Mouse (Mus musculus): ENCODE results near the gene Psmd3. TPM values are rescaled to one million over a fixed set of nuclear protein-coding genes. Genes with fewer than 3 reads are reported as not detected.
"Not testable (repeated sequence)": the region's sequence is repeated elsewhere in the genome, so short reads cannot be mapped to it uniquely, and the experiment has no call there.

Psmd3 gene
- polyA plus RNA-seq, 1 experiment from 2014 or later, result 149 TPM

GRCm38 (mm10) chr11:98680595-98680994 is 1.8 kb upstream of the Psmd3 start:
- not testable (repeated sequence) for ATAC-seq (replicated peaks; ENCODE audit: low FRiP score, low TSS enrichment, low read depth); H3K4me2 ChIP-seq (ENCODE audit: low read length); DNase-seq (ENCODE audit: low spot score); H3K9me3 ChIP-seq (ENCODE audit: control insufficient read depth, low read length); H3K4me3 ChIP-seq (ENCODE audit: low read depth, low read length); H3K27ac ChIP-seq (ENCODE audit: low read depth); H3K27me3 ChIP-seq (replicated peaks; ENCODE audit: control insufficient read depth, insufficient read depth, low read length); H3K36me3 ChIP-seq (ENCODE audit: control insufficient read depth, insufficient read depth, low read length); H3K9ac ChIP-seq (ENCODE audit: low read length)
- 81% methylated on average over 4 of the region's 4 CpGs for WGBS
- peaks cover 16% of the 10 kb centered on the region for H3K4me1 ChIP-seq (replicated peaks; ENCODE audit: control insufficient read depth, insufficient read depth, low read length)

- H3K4me2 ChIP-seq (ENCODE audit: low read length), result peak overlapping the region; percentile 59
- no peaks in the 10 kb centered on the region for H3K9me3 ChIP-seq (ENCODE audit: control insufficient read depth, low read length)
- no peak for DNase-seq (ENCODE audit: low spot score)
- no peaks in the 10 kb centered on the region for H3K27me3 ChIP-seq (replicated peaks; ENCODE audit: control insufficient read depth, insufficient read depth, low read length)
- H3K27ac ChIP-seq (ENCODE audit: low read depth), result no peak overlapping the region
- ATAC-seq (replicated peaks; ENCODE audit: low FRiP score, low TSS enrichment, low read depth), result no peak
- H3K36me3 ChIP-seq (ENCODE audit: control insufficient read depth, insufficient read depth, low read length), result peaks cover 12% of the 10 kb centered on the region
- no peak overlapping the region for H3K4me3 ChIP-seq (ENCODE audit: low read depth, low read length)
- peaks cover 16% of the 10 kb centered on the region for H3K4me1 ChIP-seq (replicated peaks; ENCODE audit: control insufficient read depth, insufficient read depth, low read length)
- no peak overlapping the region for H3K9ac ChIP-seq (ENCODE audit: low read length)
- 80% methylated on average over 4 of the region's 4 CpGs for WGBS
These were observed 1.2 kb upstream of the Psmd3 start for GRCm38 (mm10) chr11:98681186-98681585.

GRCm38 (mm10) chr11:98682811-98683210 is 457 bp downstream of the Psmd3 start:
- whole genome bisulfite sequencing, result 0% methylated on average over 23 of the region's 23 CpGs
- H3K4me1 ChIP-seq (replicated peaks; ENCODE audit: control insufficient read depth, insufficient read depth, low read length), result peaks cover 16% of the 10 kb centered on the region

GRCm38 (mm10) chr11:98685642-98686041 is 3.3 kb downstream of the Psmd3 start:
- no peak for ATAC-seq (replicated peaks; ENCODE audit: low FRiP score, low TSS enrichment, low read depth)
- H3K4me1 ChIP-seq (replicated peaks; ENCODE audit: control insufficient read depth, insufficient read depth, low read length), result peaks cover 14% of the 10 kb centered on the region
- no peak overlapping the region for H3K4me2 ChIP-seq (ENCODE audit: low read length)
- 90% methylated on average over 9 of the region's 9 CpGs for WGBS
- H3K27me3 ChIP-seq (replicated peaks; ENCODE audit: control insufficient read depth, insufficient read depth, low read length), result no peaks in the 10 kb centered on the region
- H3K9ac ChIP-seq (ENCODE audit: low read length), result no peak overlapping the region
- no peak for DNase-seq (ENCODE audit: low spot score)
- H3K9me3 ChIP-seq (ENCODE audit: control insufficient read depth, low read length), result no peaks in the 10 kb centered on the region
- no peak overlapping the region for H3K4me3 ChIP-seq (ENCODE audit: low read depth, low read length)
- no peak overlapping the region for H3K27ac ChIP-seq (ENCODE audit: low read depth)
- H3K36me3 ChIP-seq (ENCODE audit: control insufficient read depth, insufficient read depth, low read length), result peaks cover 51% of the 10 kb centered on the region

More at GRCm38 (mm10) chr11:98682811-98683210, 457 bp downstream of the Psmd3 start:
- Histone ChIP-seq H3K9me3 (ENCODE audit: control insufficient read depth, low read length) (no peaks in the 10 kb centered on the region), H3K36me3 (ENCODE audit: control insufficient read depth, insufficient read depth, low read length) (peaks cover 27% of the 10 kb centered on the region), H3K4me2 (ENCODE audit: low read length) (peak overlapping the region; percentile 88), H3K27me3 (replicated peaks; ENCODE audit: control insufficient read depth, insufficient read depth, low read length) (no peaks in the 10 kb centered on the region), H3K4me3 (ENCODE audit: low read depth, low read length) (peak overlapping the region; percentile 92), H3K27ac (ENCODE audit: low read depth) (peak overlapping the region; percentile 75; the same call in 1 of the 2 replicates), H3K9ac (ENCODE audit: low read length) (peak overlapping the region; percentile 95)
- ATAC-seq (replicated peaks; ENCODE audit: low FRiP score, low TSS enrichment, low read depth) (peak; percentile 33), DNase-seq (ENCODE audit: low spot score) (no peak)

GRCm38 (mm10) chr11:98686976-98687375 is 4.6 kb downstream of the Psmd3 start:
- H3K4me2 ChIP-seq (ENCODE audit: low read length), result no peak overlapping the region
- no peak overlapping the region for H3K27ac ChIP-seq (ENCODE audit: low read depth)
- DNase-seq (ENCODE audit: low spot score) (no peak), ATAC-seq (replicated peaks; ENCODE audit: low FRiP score, low TSS enrichment, low read depth) (no peak)
- peaks cover 64% of the 10 kb centered on the region for H3K36me3 ChIP-seq (ENCODE audit: control insufficient read depth, insufficient read depth, low read length)
- no peak overlapping the region for H3K9ac ChIP-seq (ENCODE audit: low read length)
- no peak overlapping the region for H3K4me3 ChIP-seq (ENCODE audit: low read depth, low read length)
- no peaks in the 10 kb centered on the region for H3K27me3 ChIP-seq (replicated peaks; ENCODE audit: control insufficient read depth, insufficient read depth, low read length)
- no peaks in the 10 kb centered on the region for H3K9me3 ChIP-seq (ENCODE audit: control insufficient read depth, low read length)
- 70% methylated on average over 4 of the region's 4 CpGs for WGBS
- peaks cover 9% of the 10 kb centered on the region for H3K4me1 ChIP-seq (replicated peaks; ENCODE audit: control insufficient read depth, insufficient read depth, low read length)

- Histone ChIP-seq H3K9ac (ENCODE audit: low read length) (no peak overlapping the region), H3K4me2 (ENCODE audit: low read length) (no peak overlapping the region), H3K4me3 (ENCODE audit: low read depth, low read length) (no peak overlapping the region), H3K27ac (ENCODE audit: low read depth) (no peak overlapping the region), H3K27me3 (replicated peaks; ENCODE audit: control insufficient read depth, insufficient read depth, low read length) (no peaks in the 10 kb centered on the region), H3K36me3 (ENCODE audit: control insufficient read depth, insufficient read depth, low read length) (peaks cover 74% of the 10 kb centered on the region), H3K9me3 (ENCODE audit: control insufficient read depth, low read length) (no peaks in the 10 kb centered on the region), H3K4me1 (replicated peaks; ENCODE audit: control insufficient read depth, insufficient read depth, low read length) (peaks cover 9% of the 10 kb centered on the region)
- DNase-seq (ENCODE audit: low spot score) (no peak), ATAC-seq (replicated peaks; ENCODE audit: low FRiP score, low TSS enrichment, low read depth) (no peak)
- WGBS, result 85% methylated on average over 8 of the region's 8 CpGs
These were observed 5.7 kb downstream of the Psmd3 start for GRCm38 (mm10) chr11:98688009-98688408.

GRCm38 (mm10) chr11:98693201-98693600 is 10.8 kb downstream of the Psmd3 start:
- Histone ChIP-seq H3K36me3 (ENCODE audit: control insufficient read depth, insufficient read depth, low read length) (peaks cover 79% of the 10 kb centered on the region), H3K27ac (ENCODE audit: low read depth) (no peak overlapping the region), H3K9me3 (ENCODE audit: control insufficient read depth, low read length) (no peaks in the 10 kb centered on the region), H3K4me3 (ENCODE audit: low read depth, low read length) (no peak overlapping the region), H3K4me1 (replicated peaks; ENCODE audit: control insufficient read depth, insufficient read depth, low read length) (no peaks in the 10 kb centered on the region), H3K27me3 (replicated peaks; ENCODE audit: control insufficient read depth, insufficient read depth, low read length) (no peaks in the 10 kb centered on the region), H3K9ac (ENCODE audit: low read length) (no peak overlapping the region), H3K4me2 (ENCODE audit: low read length) (no peak overlapping the region)
- DNase-seq (ENCODE audit: low spot score) (no peak), ATAC-seq (replicated peaks; ENCODE audit: low FRiP score, low TSS enrichment, low read depth) (no peak)
- 74% methylated on average over 13 of the region's 13 CpGs for WGBS

- H3K4me1 ChIP-seq (replicated peaks; ENCODE audit: control insufficient read depth, insufficient read depth, low read length), result no peaks in the 10 kb centered on the region
- DNase-seq (ENCODE audit: low spot score), result no peak
- no peaks in the 10 kb centered on the region for H3K27me3 ChIP-seq (replicated peaks; ENCODE audit: control insufficient read depth, insufficient read depth, low read length)
- H3K36me3 ChIP-seq (ENCODE audit: control insufficient read depth, insufficient read depth, low read length), result peaks cover 75% of the 10 kb centered on the region
- WGBS, result 86% methylated on average over 9 of the region's 9 CpGs
- no peak overlapping the region for H3K27ac ChIP-seq (ENCODE audit: low read depth)
- H3K4me2 ChIP-seq (ENCODE audit: low read length), result no peak overlapping the region
- no peak for ATAC-seq (replicated peaks; ENCODE audit: low FRiP score, low TSS enrichment, low read depth)
- H3K4me3 ChIP-seq (ENCODE audit: low read depth, low read length), result no peak overlapping the region
- no peak overlapping the region for H3K9ac ChIP-seq (ENCODE audit: low read length)
- no peaks in the 10 kb centered on the region for H3K9me3 ChIP-seq (ENCODE audit: control insufficient read depth, low read length)
These were observed 11.4 kb downstream of the Psmd3 start for GRCm38 (mm10) chr11:98693746-98694145.

GRCm38 (mm10) chr11:98694301-98694700 is 11.9 kb downstream of the Psmd3 start:
- Histone ChIP-seq H3K4me3 (ENCODE audit: low read depth, low read length) (no peak overlapping the region), H3K27ac (ENCODE audit: low read depth) (no peak overlapping the region), H3K9me3 (ENCODE audit: control insufficient read depth, low read length) (no peaks in the 10 kb centered on the region), H3K4me1 (replicated peaks; ENCODE audit: control insufficient read depth, insufficient read depth, low read length) (no peaks in the 10 kb centered on the region), H3K9ac (ENCODE audit: low read length) (no peak overlapping the region), H3K4me2 (ENCODE audit: low read length) (no peak overlapping the region), H3K27me3 (replicated peaks; ENCODE audit: control insufficient read depth, insufficient read depth, low read length) (no peaks in the 10 kb centered on the region), H3K36me3 (ENCODE audit: control insufficient read depth, insufficient read depth, low read length) (peaks cover 72% of the 10 kb centered on the region)
- ATAC-seq (replicated peaks; ENCODE audit: low FRiP score, low TSS enrichment, low read depth) (no peak), DNase-seq (ENCODE audit: low spot score) (no peak)
- WGBS, result 84% methylated on average over 9 of the region's 9 CpGs

All from intestine, embryonic 14.5 days (tissue).